ENCODE assay signal across 8 mouse cellular contexts in the genomic region with DNA sequence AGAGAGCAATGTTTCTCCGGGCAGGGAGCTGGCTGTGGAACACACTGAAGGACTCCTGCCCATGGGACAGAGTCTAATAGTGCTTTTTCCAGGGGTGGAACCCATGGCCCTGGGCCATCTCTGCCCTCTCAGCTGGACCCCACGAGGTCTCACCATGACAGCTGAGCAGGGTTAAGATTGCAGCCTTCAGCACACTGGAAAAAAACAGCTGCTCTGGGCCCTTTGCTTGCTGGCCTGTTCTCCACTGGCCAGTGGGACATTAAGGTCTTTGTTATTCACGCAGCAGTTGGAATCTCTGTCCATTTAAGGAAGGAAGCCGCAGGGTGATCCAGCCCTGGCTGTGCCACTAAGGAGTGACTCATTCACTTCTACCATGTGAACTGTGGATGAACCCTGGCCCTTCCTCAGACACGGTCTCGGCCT.
DNase-seq lines count a peak whose midpoint lies in the region; ATAC-seq and TF ChIP-seq lines count a peak whose summit lies in the region.

No protein-coding gene starts in this region.

- H3K4me3 ChIP-seq in bone marrow macrophage, adult 2 months (ENCODE audit: insufficient read depth, low read length): no peak overlapping the region
- H3K4me3 ChIP-seq in heart, embryonic 11.5 days (ENCODE audit: low read depth, low read length): no peak overlapping the region

- H3K4me1 ChIP-seq in bone marrow macrophage, adult 2 months (ENCODE audit: control insufficient read depth, insufficient read depth, low read length): peaks cover 18% of the 10 kb centered on the region
- peaks cover 11% of the 10 kb centered on the region for H3K4me1 ChIP-seq in heart, embryonic 11.5 days (ENCODE audit: control insufficient read depth, insufficient read depth, low read length)

- in situ Hi-C loops in Patski (cut with MboI; ENCODE audit: low pct_unique_long_range_greater_than_20kb): no loop called here

- TF ChIP-seq POLR2A in bone marrow macrophage, adult 2 months (IDR thresholded peaks at IDR 0.05; ENCODE audit: borderline replicate concordance, low read depth, low read length): 0 out of 2 replicates have a peak, but pooled peaks have one; percentile 46

- 21% methylated on average over 6 of the region's 6 CpGs for WGBS in heart, embryonic 11.5 days (ENCODE audit: insufficient replicate concordance)

- no peak overlapping the region; the same call in 1 of the 2 replicates for H3K27ac ChIP-seq in bone marrow macrophage, adult 2 months (ENCODE audit: insufficient read depth, low read depth, low read length)
- peak overlapping the region; percentile 10; the same call in 1 of the 2 replicates for H3K27ac ChIP-seq in heart, embryonic 11.5 days (ENCODE audit: low read depth, low read length)

- peak; percentile 62 for DNase-seq in Patski (ENCODE audit: low read depth, low spot score)
- DNase-seq in kidney, postnatal 25 days: peak; percentile 67 to 89
- peak; percentile 34 to 39 for DNase-seq in monocyte, adult 2 months (ENCODE audit: low read depth in 1 of 2, low spot score in 2 of 2)
- no peak for DNase-seq in frontal cortex, postnatal 36 days (ENCODE audit: low spot score in 2 of 2)
- no peak for DNase-seq in testis, postnatal 10 days (ENCODE audit: low spot score)
- DNase-seq in spleen, postnatal 4 days (ENCODE audit: low spot score in 2 of 2): no peak

- POLR2A ChIA-PET in Patski (lab: Charles Lee): interaction anchor here (0.6 to 1.7 kb wide), 2 partner anchors 87 to 180 kb away, joined by 3 to 6 read pairs; no protein-coding TSS in a partner anchor

- H3K36me3 ChIP-seq in heart, embryonic 11.5 days (ENCODE audit: control insufficient read depth, insufficient read depth, low read length): no peaks in the 10 kb centered on the region

- CTCF ChIA-PET in Patski (lab: Charles Lee): interaction anchor here (1.0 kb wide), 1 partner anchor 10 kb away, joined by 3 read pairs; no protein-coding TSS in a partner anchor

- no peak for TF ChIP-seq CTCF in Patski (IDR thresholded peaks at IDR 0.05)
- no peak for TF ChIP-seq CTCF in bone marrow macrophage, adult 2 months (IDR thresholded peaks at IDR 0.05; ENCODE audit: low read depth, low read length)

- peak; percentile 99 for ATAC-seq in Patski
- peak; percentile 80 for ATAC-seq in heart, embryonic 11.5 days (replicated peaks; ENCODE audit: insufficient number of reproducible peaks, low FRiP score, low TSS enrichment)

- H3K4me2 ChIP-seq in heart, embryonic 11.5 days: no peak overlapping the region

- H3K9ac ChIP-seq in heart, embryonic 11.5 days (ENCODE audit: low read depth, low read length): no peak overlapping the region

- no peaks in the 10 kb centered on the region for H3K27me3 ChIP-seq in Patski
- no peaks in the 10 kb centered on the region for H3K27me3 ChIP-seq in heart, embryonic 11.5 days (ENCODE audit: control insufficient read depth, insufficient read depth, low read length)

- no peaks in the 10 kb centered on the region for H3K9me3 ChIP-seq in heart, embryonic 11.5 days (replicated peaks; ENCODE audit: control insufficient read depth, low read length)

Comparison
In these comparisons a context has a peak if more than half of its experiments do, and no peak if none do; other contexts are left out.
1. DNase-seq: peak in Patski (single experiment), kidney, postnatal 25 days (2 of 2) and monocyte, adult 2 months (2 of 2); none in frontal cortex, postnatal 36 days (0 of 2), testis, postnatal 10 days (single experiment) and spleen, postnatal 4 days (0 of 2).